Mouse (Mus musculus): ENCODE data around the gene Nubpl.
"Not testable (repeated sequence)": the region's sequence is repeated elsewhere in the genome, so short reads cannot be mapped to it uniquely, and the experiment has no call there.

Gene Nubpl

GRCm38 (mm10) chr12:52097650-52098070, at the start of gene Nubpl:
TSS of gene Nubpl (plus strand) at chr12:52097737.
- DNase-seq (ENCODE audit: low spot score) = peak; percentile 90

GRCm38 (mm10) chr12:52049324-52049723, 48.2 kb upstream of the Nubpl start:
- no peak for DNase-seq (ENCODE audit: low spot score)

- not testable (repeated sequence) for DNase-seq (ENCODE audit: low spot score)
These were observed 18.2 kb upstream of the Nubpl start for GRCm38 (mm10) chr12:52079296-52079695.

GRCm38 (mm10) chr12:52097049-52097649, 388 bp upstream of the Nubpl start:
- DNase-seq (ENCODE audit: low spot score) = no peak

- DNase-seq (ENCODE audit: low spot score) = no peak
These were observed 22.7 kb downstream of the Nubpl start for GRCm38 (mm10) chr12:52120276-52120675.

GRCm38 (mm10) chr12:52126407-52126806, 28.9 kb downstream of the Nubpl start:
- no peak for DNase-seq (ENCODE audit: low spot score)

GRCm38 (mm10) chr12:52129072-52129471, 31.5 kb downstream of the Nubpl start:
- no peak for DNase-seq (ENCODE audit: low spot score)

GRCm38 (mm10) chr12:52132256-52132655, 34.7 kb downstream of the Nubpl start:
- no peak for DNase-seq (ENCODE audit: low spot score)

GRCm38 (mm10) chr12:52138296-52138695, 40.8 kb downstream of the Nubpl start:
- DNase-seq (ENCODE audit: low spot score) = no peak

- no peak for DNase-seq (ENCODE audit: low spot score)
These were observed 49.1 kb downstream of the Nubpl start for GRCm38 (mm10) chr12:52146639-52147038.

- DNase-seq (ENCODE audit: low spot score) = no peak
These were observed 51.9 kb downstream of the Nubpl start for GRCm38 (mm10) chr12:52149448-52149847.

- no peak for DNase-seq (ENCODE audit: low spot score)
These were observed 54.5 kb downstream of the Nubpl start for GRCm38 (mm10) chr12:52152071-52152470.

- no peak for DNase-seq (ENCODE audit: low spot score)
These were observed 57.4 kb downstream of the Nubpl start for GRCm38 (mm10) chr12:52154906-52155305.

GRCm38 (mm10) chr12:52164414-52164813, 66.9 kb downstream of the Nubpl start:
- DNase-seq (ENCODE audit: low spot score) = no peak

- DNase-seq (ENCODE audit: low spot score) = no peak
These were observed 88.8 kb downstream of the Nubpl start for GRCm38 (mm10) chr12:52186205-52186793.

GRCm38 (mm10) chr12:52186963-52187590, 89.5 kb downstream of the Nubpl start:
- peak; percentile 19 for DNase-seq (ENCODE audit: low spot score)

- no peak for DNase-seq (ENCODE audit: low spot score)
These were observed 100.9 kb downstream of the Nubpl start for GRCm38 (mm10) chr12:52198471-52198870.

GRCm38 (mm10) chr12:52209121-52209610, 111.6 kb downstream of the Nubpl start:
- no peak for DNase-seq (ENCODE audit: low spot score)

GRCm38 (mm10) chr12:52211144-52211543, 113.6 kb downstream of the Nubpl start:
- no peak for DNase-seq (ENCODE audit: low spot score)

GRCm38 (mm10) chr12:52214837-52215236, 117.3 kb downstream of the Nubpl start:
- no peak for DNase-seq (ENCODE audit: low spot score)

GRCm38 (mm10) chr12:52224954-52225353, 127.4 kb downstream of the Nubpl start:
- no peak for DNase-seq (ENCODE audit: low spot score)

- DNase-seq (ENCODE audit: low spot score) = no peak
These were observed 131.2 kb downstream of the Nubpl start for GRCm38 (mm10) chr12:52228746-52229145.

- DNase-seq (ENCODE audit: low spot score) = not testable (repeated sequence)
These were observed 134.4 kb downstream of the Nubpl start for GRCm38 (mm10) chr12:52231929-52232328.

Data from left cerebral cortex, adult 11 months (tissue).